Mouse (Mus musculus) limb, embryonic 15.5 days (tissue): Measurements from ENCODE around the gene Scn2b. TPM values are rescaled to one million over a fixed set of nuclear protein-coding genes. Genes with fewer than 3 reads are reported as not detected.

ENCODE experiments used
- ATAC-seq: fragments of 200-750 bp; cut with Nextera tagmentation; 2 replicates; pipeline ENCODE4 v1.8.0; 2017; ENCODE audit warnings: low read depth, moderate TSS enrichment; ENCODE audit not compliant: insufficient number of reproducible peaks, low FRiP score, low TSS enrichment
- H3K27ac ChIP-seq: fragments of 300-500 bp; sonication (generic); 2 replicates; pipeline ENCODE4 v1.5.1; 2015; ENCODE audit warnings: moderate library complexity, mild to moderate bottlenecking, inconsistent platforms
- H3K27me3 ChIP-seq: fragments of 300-500 bp; sonication (generic); 2 replicates; pipeline ENCODE4 v1.6.1; 2015; ENCODE audit warnings: inconsistent platforms
- H3K36me3 ChIP-seq: fragments of 300-500 bp; sonication (generic); 2 replicates; pipeline ENCODE4 v1.6.1; 2015; ENCODE audit warnings: inconsistent platforms
- H3K4me1 ChIP-seq: fragments of 300-500 bp; sonication (generic); 2 replicates; pipeline ENCODE4 v1.6.1; 2015; ENCODE audit warnings: inconsistent platforms
- H3K4me2 ChIP-seq: fragments of 300-500 bp; sonication (generic); 2 replicates; pipeline ENCODE4 v1.6.1; 2015; ENCODE audit warnings: mild to moderate bottlenecking, inconsistent platforms
- H3K4me3 ChIP-seq: fragments of 300-500 bp; sonication (generic); 2 replicates; pipeline ENCODE4 v1.5.1; 2015; ENCODE audit warnings: mild to moderate bottlenecking, inconsistent platforms
- H3K9ac ChIP-seq: fragments of 300-500 bp; sonication (generic); 2 replicates; pipeline ENCODE4 v1.6.1; 2015; ENCODE audit warnings: inconsistent platforms
- H3K9me3 ChIP-seq: fragments of 300-500 bp; sonication (generic); 2 replicates; pipeline ENCODE4 v1.6.1; 2016; ENCODE audit warnings: inconsistent platforms
- WGBS: fragments of 180-500 bp; shearing (Covaris S2); methylation state at CpG from one replicate; pipeline ENCODE4 v1.1.7; 2015; 5-methylcytosine and 5-hydroxymethylcytosine counted together
- polyA plus RNA-seq: library from polyadenylated mRNA; unstranded; fragments of >200 nt; fragmentation: Nextera tagmentation; extraction: Ambion mirVana; gene quantifications from 2 replicates; pipeline ENCODE4 v1.2.1, GENCODE M21; 2015

Scn2b gene
- polyA plus RNA-seq, 1 experiment from 2014 or later = 4.9 TPM

DNA sequence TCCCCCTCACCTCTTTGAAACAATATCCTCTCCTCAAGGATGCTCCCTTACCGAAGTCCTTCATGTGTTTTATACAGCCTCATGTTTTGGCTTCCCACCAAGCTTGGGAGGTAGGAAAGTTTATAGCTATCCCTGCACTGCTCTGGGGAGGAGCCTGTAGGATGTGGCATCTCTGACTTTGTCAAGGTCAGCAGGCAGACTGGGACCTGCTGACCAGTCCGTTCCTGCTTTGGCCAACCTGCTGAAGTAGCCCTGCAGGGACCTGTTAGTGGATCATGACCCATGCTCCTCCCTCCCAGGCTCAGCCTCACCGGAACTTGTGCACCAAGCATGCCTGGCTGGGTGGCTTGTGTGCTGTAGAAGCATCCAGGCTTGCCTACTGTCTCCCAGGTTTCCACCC is 25.1 kb downstream of the Scn2b start:
- Histone ChIP-seq H3K27ac (no peak overlapping the region), H3K36me3 (no peaks in the 10 kb centered on the region), H3K27me3 (peaks cover 78% of the 10 kb centered on the region), H3K4me2 (no peak overlapping the region), H3K9ac (no peak overlapping the region), H3K9me3 (no peaks in the 10 kb centered on the region), H3K4me1 (peaks cover 28% of the 10 kb centered on the region), H3K4me3 (no peak overlapping the region)
- 55% methylated on average over 3 of the region's 3 CpGs for WGBS
- no peak for ATAC-seq

DNA sequence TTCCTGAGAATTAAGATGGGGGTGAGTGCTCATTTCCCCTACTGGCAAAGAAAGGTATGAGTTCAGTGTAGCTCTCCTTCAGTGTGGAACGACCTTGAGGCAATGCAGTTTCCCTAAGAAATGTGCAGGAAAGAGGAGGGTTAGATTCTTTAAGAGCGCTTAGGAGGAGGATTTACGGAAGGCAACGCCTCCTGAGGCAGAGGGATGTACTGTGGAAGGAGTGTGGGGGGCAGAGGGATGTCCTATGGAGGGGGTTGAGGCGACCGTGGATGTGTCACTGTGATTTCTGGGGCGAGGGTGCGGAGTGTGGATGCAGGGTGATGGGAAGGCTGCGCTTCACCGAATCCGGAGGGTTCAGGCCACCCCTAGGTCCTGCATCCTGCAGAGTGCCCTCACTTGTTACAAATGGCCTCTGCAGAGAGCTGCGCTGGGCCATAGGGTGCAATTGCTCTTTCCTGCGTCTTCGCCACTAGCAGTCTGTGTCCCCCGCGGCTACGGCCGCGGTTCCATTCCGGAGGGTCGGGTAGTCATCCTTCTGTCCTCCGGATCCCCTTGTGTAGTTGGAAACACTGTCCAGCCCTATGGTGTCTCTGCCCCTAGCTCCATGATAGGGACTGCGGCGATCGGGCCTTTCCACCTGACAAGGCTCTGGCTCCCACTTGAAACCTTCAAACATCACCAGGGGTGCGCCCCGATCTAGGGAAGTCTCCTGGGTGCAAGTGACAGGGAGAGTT is 28.1 kb downstream of the Scn2b start:
- H3K27ac ChIP-seq = no peak overlapping the region
- no peaks in the 10 kb centered on the region for H3K36me3 ChIP-seq
- peak overlapping the region; percentile 40 for H3K4me3 ChIP-seq
- peak overlapping the region; percentile 84 for H3K4me2 ChIP-seq
- peak overlapping the region; percentile 21; the same call in 1 of the 2 replicates for H3K9ac ChIP-seq
- H3K27me3 ChIP-seq = peaks cover 57% of the 10 kb centered on the region
- WGBS = 3% methylated on average over 27 of the region's 27 CpGs
- ATAC-seq = no peak
- H3K9me3 ChIP-seq = no peaks in the 10 kb centered on the region
- peaks cover 10% of the 10 kb centered on the region for H3K4me1 ChIP-seq

DNA sequence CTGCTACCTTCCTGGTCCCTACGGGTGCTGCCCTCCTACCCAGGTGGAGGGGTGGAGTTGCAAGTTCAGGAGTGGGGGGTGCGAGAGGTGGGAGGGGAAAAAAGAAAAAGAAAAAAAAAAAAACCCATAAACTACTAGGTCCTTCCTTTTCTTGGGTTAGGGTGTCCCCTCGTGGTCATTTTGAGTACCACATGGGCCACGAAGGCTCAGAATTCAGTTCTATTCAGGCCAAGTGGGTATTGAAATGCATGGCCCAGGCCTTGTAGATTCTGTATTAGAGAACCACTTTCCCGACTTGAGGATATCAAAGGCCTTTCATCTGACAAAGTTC is 28.6 kb downstream of the Scn2b start:
- H3K27ac ChIP-seq = no peak overlapping the region
- peaks cover 52% of the 10 kb centered on the region for H3K27me3 ChIP-seq
- H3K36me3 ChIP-seq = no peaks in the 10 kb centered on the region
- ATAC-seq = no peak
- peak overlapping the region; percentile 84 for H3K4me2 ChIP-seq
- peak overlapping the region; percentile 40 for H3K4me3 ChIP-seq
- H3K4me1 ChIP-seq = peaks cover 10% of the 10 kb centered on the region
- H3K9ac ChIP-seq = peak overlapping the region; percentile 21; the same call in 1 of the 2 replicates
- H3K9me3 ChIP-seq = no peaks in the 10 kb centered on the region
- WGBS = 0% methylated on average over 5 of the region's 5 CpGs

DNA sequence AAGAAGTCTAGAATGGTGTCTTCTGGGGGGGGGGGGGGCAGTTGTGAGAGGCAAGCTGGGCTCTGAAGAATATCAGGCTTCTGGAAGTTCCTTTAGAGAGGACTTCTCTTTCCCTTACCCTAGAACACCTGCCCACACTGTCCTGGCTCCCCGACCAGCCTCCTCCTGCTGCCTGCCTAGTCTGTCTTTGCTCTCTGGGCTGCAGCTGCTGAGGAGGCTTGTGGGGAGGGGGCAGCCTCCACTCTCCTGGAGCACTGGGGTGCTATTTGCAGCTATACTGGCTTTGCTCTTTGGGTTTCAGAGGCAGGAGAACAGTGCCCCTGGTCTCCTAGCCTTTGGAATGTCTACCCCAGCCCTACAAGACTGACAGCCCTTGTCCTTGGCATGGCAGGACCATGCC is 33.4 kb downstream of the Scn2b start:
- 43% methylated on average over 1 of the region's 1 CpGs for WGBS
- Histone ChIP-seq H3K9ac (no peak overlapping the region), H3K36me3 (no peaks in the 10 kb centered on the region), H3K4me2 (no peak overlapping the region), H3K9me3 (no peaks in the 10 kb centered on the region), H3K4me1 (peaks cover 2% of the 10 kb centered on the region), H3K27me3 (peaks cover 21% of the 10 kb centered on the region), H3K4me3 (no peak overlapping the region), H3K27ac (no peak overlapping the region)
- ATAC-seq = no peak

DNA sequence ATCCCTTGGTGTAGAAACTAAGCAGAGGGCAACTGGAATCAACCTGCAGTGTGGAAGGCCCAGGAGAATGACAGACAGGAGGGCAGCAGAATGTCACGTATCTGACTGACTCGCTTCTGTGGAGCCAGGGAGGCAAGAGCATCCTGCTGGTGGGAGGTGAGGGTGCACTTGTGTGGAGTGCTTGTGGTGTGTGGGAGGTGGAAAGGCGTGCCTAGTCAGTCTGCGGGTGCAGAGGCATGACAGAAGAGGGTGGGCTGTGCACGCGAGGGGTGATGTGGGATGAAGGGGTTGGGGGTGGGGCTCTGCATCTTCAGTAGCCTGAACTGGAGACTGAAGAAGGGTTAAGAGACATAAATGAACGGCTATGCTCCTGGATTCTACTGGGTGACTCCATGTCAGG is 35.8 kb downstream of the Scn2b start:
- WGBS = 67% methylated on average over 7 of the region's 7 CpGs

DNA sequence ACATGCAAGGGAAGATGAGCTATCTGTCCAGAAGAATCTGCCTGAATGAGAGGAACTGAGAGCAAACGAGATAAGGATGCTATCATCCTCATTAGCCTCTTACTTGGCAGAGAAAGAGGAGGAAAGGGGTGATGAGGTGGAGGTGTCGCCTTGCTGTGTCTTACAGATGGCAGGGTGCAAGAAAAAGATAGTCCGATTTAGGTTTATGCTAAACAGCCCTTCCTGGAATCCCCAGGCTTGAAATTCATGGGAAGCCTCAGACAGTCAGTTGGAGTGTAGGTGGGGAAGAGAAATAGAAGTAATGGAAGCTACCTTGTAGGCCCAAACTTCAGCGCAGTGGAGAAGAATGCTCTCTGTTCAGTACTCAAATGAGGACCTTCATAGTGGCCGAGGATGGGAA is 50.3 kb downstream of the Scn2b start:
- 75% methylated on average over 5 of the region's 5 CpGs for WGBS
- Histone ChIP-seq H3K9ac (no peak overlapping the region), H3K4me3 (no peak overlapping the region), H3K4me1 (no peaks in the 10 kb centered on the region), H3K27me3 (no peaks in the 10 kb centered on the region), H3K4me2 (no peak overlapping the region), H3K9me3 (no peaks in the 10 kb centered on the region), H3K27ac (no peak overlapping the region), H3K36me3 (no peaks in the 10 kb centered on the region)
- no peak for ATAC-seq

More for the DNA sequence above, 35.8 kb downstream of the Scn2b start:
- Histone ChIP-seq H3K27me3 (peaks cover 6% of the 10 kb centered on the region; the same call in 1 of the 2 replicates), H3K9me3 (no peaks in the 10 kb centered on the region), H3K4me1 (no peaks in the 10 kb centered on the region), H3K4me3 (no peak overlapping the region), H3K4me2 (no peak overlapping the region), H3K36me3 (no peaks in the 10 kb centered on the region), H3K9ac (no peak overlapping the region), H3K27ac (no peak overlapping the region)
- ATAC-seq = no peak

DNA sequence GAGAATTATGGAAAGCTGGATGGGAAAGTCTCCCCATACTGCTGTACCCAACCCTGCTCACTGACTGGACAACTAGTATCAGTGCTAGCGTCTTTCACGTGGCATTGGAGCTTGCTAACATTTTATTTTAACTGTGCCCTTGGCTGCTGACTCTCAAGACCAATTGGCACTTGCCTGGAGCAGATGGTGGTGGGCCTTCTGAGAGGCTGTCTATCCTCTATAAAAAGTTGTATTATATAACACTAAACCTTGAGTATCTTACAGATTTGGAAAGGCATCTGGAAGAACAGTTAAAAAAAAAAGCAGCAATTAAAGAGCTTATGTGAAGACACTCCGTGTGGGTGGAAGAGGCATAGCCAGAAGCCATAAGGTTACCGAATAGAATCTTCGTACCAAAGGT is 52.6 kb downstream of the Scn2b start:
- Histone ChIP-seq H3K27me3 (no peaks in the 10 kb centered on the region), H3K9ac (no peak overlapping the region), H3K27ac (no peak overlapping the region), H3K9me3 (no peaks in the 10 kb centered on the region), H3K4me2 (no peak overlapping the region), H3K4me1 (no peaks in the 10 kb centered on the region), H3K36me3 (no peaks in the 10 kb centered on the region), H3K4me3 (no peak overlapping the region)
- ATAC-seq = no peak
- 82% methylated on average over 5 of the region's 5 CpGs for WGBS

DNA sequence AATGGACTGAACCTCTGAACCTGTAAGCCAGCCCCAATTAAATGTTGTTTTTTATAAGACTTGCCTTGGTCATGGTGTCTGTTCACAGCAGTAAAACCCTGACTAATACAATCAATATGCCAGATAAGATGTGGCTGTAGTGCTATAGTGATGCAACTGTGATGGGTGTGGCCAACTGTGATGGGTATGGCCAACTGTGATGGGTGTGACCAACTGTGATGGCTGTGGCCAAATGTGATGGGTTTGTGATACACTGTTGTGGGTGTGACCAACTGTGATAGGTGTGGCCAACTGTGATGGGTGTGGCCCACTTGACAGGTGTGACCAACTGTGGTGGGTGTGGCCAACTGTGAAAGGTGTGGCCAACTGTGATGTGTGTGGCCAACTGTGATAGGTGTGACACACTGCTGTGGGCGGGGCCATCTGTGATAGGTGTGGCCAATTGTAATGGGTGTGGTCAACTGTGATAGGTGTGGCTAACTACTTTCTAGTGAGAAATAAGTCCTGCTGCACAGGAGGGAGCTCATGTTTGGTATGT is 53.6 kb downstream of the Scn2b start:
- 67% methylated on average over 1 of the region's 1 CpGs for WGBS
- Histone ChIP-seq H3K27ac (no peak overlapping the region), H3K4me1 (no peaks in the 10 kb centered on the region), H3K4me3 (no peak overlapping the region), H3K27me3 (no peaks in the 10 kb centered on the region), H3K9ac (no peak overlapping the region), H3K4me2 (no peak overlapping the region), H3K36me3 (no peaks in the 10 kb centered on the region), H3K9me3 (no peaks in the 10 kb centered on the region)
- ATAC-seq = no peak

DNA sequence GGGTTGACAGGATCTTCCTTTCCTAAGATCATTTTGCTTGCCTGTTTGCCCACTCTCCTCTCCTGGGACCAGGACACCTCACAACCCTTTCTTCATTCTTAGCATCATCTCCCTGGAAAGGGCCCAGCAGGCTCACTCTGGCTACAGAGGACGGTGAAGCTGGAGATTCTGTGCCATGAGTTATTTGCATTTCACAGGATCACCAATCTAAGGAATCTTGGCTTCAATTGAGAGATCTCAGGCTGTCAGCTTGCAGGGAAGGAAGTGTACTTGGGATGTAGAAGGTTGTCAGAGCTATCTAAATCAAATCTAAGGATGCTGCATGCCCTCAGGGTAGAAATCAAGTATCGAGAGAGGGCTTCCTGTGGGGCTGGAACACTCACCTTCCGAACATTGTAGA is 55.9 kb downstream of the Scn2b start:
- no peaks in the 10 kb centered on the region for H3K4me1 ChIP-seq
- H3K4me2 ChIP-seq = no peak overlapping the region
- H3K27ac ChIP-seq = no peak overlapping the region
- H3K9ac ChIP-seq = no peak overlapping the region
- WGBS = 58% methylated on average over 3 of the region's 3 CpGs
- ATAC-seq = no peak
- no peaks in the 10 kb centered on the region for H3K27me3 ChIP-seq
- H3K4me3 ChIP-seq = no peak overlapping the region
- H3K9me3 ChIP-seq = no peaks in the 10 kb centered on the region
- no peaks in the 10 kb centered on the region for H3K36me3 ChIP-seq

DNA sequence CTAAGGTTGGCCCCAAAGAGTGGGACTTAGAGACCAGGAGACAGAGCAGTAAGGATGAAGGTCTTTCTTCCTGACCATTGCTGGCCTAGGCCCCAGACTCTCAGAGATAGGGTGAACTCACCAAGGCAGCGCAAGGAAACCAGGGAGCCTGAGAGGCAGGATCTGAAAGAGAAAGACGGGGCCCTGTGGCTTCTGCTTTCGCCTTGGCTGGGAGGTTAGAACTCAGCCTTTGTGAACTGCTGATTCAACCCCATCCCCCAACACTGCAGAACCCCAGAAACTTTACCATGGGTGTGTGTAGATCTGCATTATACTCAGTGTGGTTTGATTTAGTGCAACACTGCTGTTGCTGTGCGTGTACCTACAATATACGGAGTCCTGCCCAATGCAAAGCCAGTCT is 61.7 kb downstream of the Scn2b start:
- Histone ChIP-seq H3K36me3 (no peaks in the 10 kb centered on the region), H3K27me3 (no peaks in the 10 kb centered on the region), H3K4me3 (no peak overlapping the region), H3K27ac (no peak overlapping the region), H3K9ac (no peak overlapping the region), H3K4me1 (no peaks in the 10 kb centered on the region), H3K4me2 (no peak overlapping the region), H3K9me3 (no peaks in the 10 kb centered on the region)
- 75% methylated on average over 5 of the region's 5 CpGs for WGBS
- no peak for ATAC-seq
